In the genomic region with DNA sequence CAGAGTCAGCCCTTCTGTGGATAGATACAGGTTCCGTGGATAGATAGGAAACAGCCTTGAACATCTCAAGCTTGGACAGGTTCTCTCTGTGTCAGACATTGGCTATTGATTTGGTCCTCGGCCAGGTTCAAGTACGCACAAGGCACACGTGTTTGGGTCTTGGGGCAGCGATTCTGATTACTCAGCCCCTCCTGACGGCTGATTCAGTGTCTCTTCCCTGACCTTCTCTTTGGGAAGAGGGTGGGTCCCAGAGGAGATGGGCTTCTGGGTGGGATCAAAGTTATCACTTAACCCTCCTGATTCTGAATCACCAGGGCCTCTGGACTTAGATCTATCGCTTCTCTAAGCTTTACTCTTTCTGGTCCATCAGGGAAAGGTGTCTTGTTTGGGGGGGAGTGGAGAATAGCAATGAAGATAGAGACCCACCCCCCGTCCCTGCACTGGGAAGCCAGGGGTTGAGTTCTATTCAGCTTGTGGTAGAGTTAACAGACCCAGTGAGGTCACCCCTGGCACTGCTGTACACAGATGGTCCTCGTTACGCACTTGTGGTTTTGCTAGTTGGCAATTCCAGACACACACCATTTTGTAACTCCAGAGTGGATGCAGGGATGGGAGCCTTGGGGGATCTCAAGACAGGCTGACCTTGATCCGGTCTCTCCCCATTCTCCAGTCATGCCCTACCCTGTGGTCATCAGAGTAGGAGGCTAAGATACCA, we compare ENCODE assay signal across 24 mouse cellular contexts. TPM values are rescaled to one million over a fixed set of nuclear protein-coding genes. Genes with fewer than 3 reads are reported as not detected.
A peak's percentile ranks its signal among the peaks of the same experiment; 100 is the strongest.
DNase-seq lines count a peak whose midpoint lies in the region; ATAC-seq lines count a peak whose summit lies in the region.
"Had no signal": no experiment of that assay in that cellular context is flagged by ENCODE, and none has a peak within 500 bp of the region (broad histone marks: within the 10 kb centered on the region; RNA-seq: fewer than 3 reads in every experiment).

No protein-coding gene starts in this region.

- no peak for ATAC-seq in intestine, embryonic 16.5 days
- ATAC-seq in intestine, embryonic 15.5 days, result no peak
- peak; percentile 45 for ATAC-seq in embryonic facial prominence, embryonic 14.5 days (ENCODE audit: low read depth)
- peak; percentile 17; the same call in 1 of the 2 replicates for ATAC-seq in limb, embryonic 15.5 days (ENCODE audit: insufficient number of reproducible peaks, low FRiP score, low TSS enrichment, low read depth)
- ATAC-seq: forebrain, embryonic 15.5 days; inflammation-experienced regulatory T-cells, adult 6 months had no signal

- no peaks in the 10 kb centered on the region for H3K36me3 ChIP-seq in intestine, embryonic 16.5 days (ENCODE audit: control insufficient read depth, insufficient read depth, low read length)
- H3K36me3 ChIP-seq in intestine, embryonic 15.5 days, result peaks cover 3% of the 10 kb centered on the region; the same call in 1 of the 2 replicates
- H3K36me3 ChIP-seq in embryonic facial prominence, embryonic 14.5 days (ENCODE audit: control insufficient read depth, insufficient read depth, low read length), result peaks cover 87% of the 10 kb centered on the region
- peaks cover 83% of the 10 kb centered on the region for H3K36me3 ChIP-seq in limb, embryonic 15.5 days
- H3K36me3 ChIP-seq: forebrain, embryonic 15.5 days; liver, embryonic 13.5 days had no signal

- H3K9ac ChIP-seq in intestine, embryonic 16.5 days (ENCODE audit: low read depth, low read length), result no peak overlapping the region
- H3K9ac ChIP-seq in intestine, embryonic 15.5 days, result no peak overlapping the region
- H3K9ac ChIP-seq in embryonic facial prominence, embryonic 14.5 days (ENCODE audit: low read depth, low read length), result no peak overlapping the region
- no peak overlapping the region for H3K9ac ChIP-seq in limb, embryonic 15.5 days
- H3K9ac ChIP-seq: forebrain, embryonic 15.5 days; hindbrain, embryonic 12.5 days; liver, embryonic 13.5 days; lung, embryonic 14.5 days had no signal

- 69% methylated on average over 11 of the region's 11 CpGs for WGBS in intestine, embryonic 16.5 days
- WGBS in intestine, embryonic 15.5 days, result 68% methylated on average over 11 of the region's 11 CpGs
- WGBS in embryonic facial prominence, embryonic 14.5 days, result 71% methylated on average over 11 of the region's 11 CpGs
- WGBS in limb, embryonic 15.5 days, result 73% methylated on average over 11 of the region's 11 CpGs

- H3K27me3 ChIP-seq in intestine, embryonic 16.5 days (replicated peaks; ENCODE audit: control insufficient read depth, insufficient read depth, low read length), result no peaks in the 10 kb centered on the region
- H3K27me3 ChIP-seq in intestine, embryonic 15.5 days (replicated peaks), result no peaks in the 10 kb centered on the region
- no peaks in the 10 kb centered on the region for H3K27me3 ChIP-seq in embryonic facial prominence, embryonic 14.5 days (replicated peaks; ENCODE audit: control insufficient read depth, insufficient read depth, low read length)
- H3K27me3 ChIP-seq in limb, embryonic 15.5 days, result no peaks in the 10 kb centered on the region
- H3K27me3 ChIP-seq: CH12.LX; forebrain, embryonic 15.5 days; hindbrain, embryonic 12.5 days; liver, embryonic 13.5 days had no signal

- no peak overlapping the region for H3K4me3 ChIP-seq in intestine, embryonic 16.5 days (ENCODE audit: low read length)
- H3K4me3 ChIP-seq in intestine, embryonic 15.5 days (replicated peaks), result no peak overlapping the region
- no peak overlapping the region for H3K4me3 ChIP-seq in embryonic facial prominence, embryonic 14.5 days (ENCODE audit: low read depth, low read length)
- no peak overlapping the region for H3K4me3 ChIP-seq in limb, embryonic 15.5 days
- H3K4me3 ChIP-seq: forebrain, embryonic 15.5 days; heart, embryonic 10.5 days; hindbrain, embryonic 12.5 days; liver, embryonic 13.5 days; midbrain, embryonic 10.5 days had no signal

- H3K9me3 ChIP-seq in intestine, embryonic 16.5 days (ENCODE audit: control insufficient read depth, low read length), result no peaks in the 10 kb centered on the region
- H3K9me3 ChIP-seq in intestine, embryonic 15.5 days, result no peaks in the 10 kb centered on the region
- no peaks in the 10 kb centered on the region for H3K9me3 ChIP-seq in embryonic facial prominence, embryonic 14.5 days (ENCODE audit: control insufficient read depth, low read length)
- no peaks in the 10 kb centered on the region for H3K9me3 ChIP-seq in limb, embryonic 15.5 days
- H3K9me3 ChIP-seq: forebrain, embryonic 15.5 days; heart, embryonic 10.5 days; hindbrain, embryonic 12.5 days; liver, embryonic 13.5 days; midbrain, embryonic 10.5 days had no signal

- H3K4me1 ChIP-seq in intestine, embryonic 16.5 days (ENCODE audit: control insufficient read depth, insufficient read depth, low read length), result 0 out of 2 replicates have a peak, but pooled peaks cover 4% of the 10 kb centered on the region
- no peaks in the 10 kb centered on the region for H3K4me1 ChIP-seq in intestine, embryonic 15.5 days (replicated peaks)
- peaks cover 5% of the 10 kb centered on the region; the same call in 1 of the 2 replicates for H3K4me1 ChIP-seq in embryonic facial prominence, embryonic 14.5 days (ENCODE audit: control insufficient read depth, insufficient read depth, low read length)
- peaks cover 6% of the 10 kb centered on the region for H3K4me1 ChIP-seq in limb, embryonic 15.5 days
- H3K4me1 ChIP-seq: forebrain, embryonic 15.5 days; heart, embryonic 10.5 days; hindbrain, embryonic 12.5 days; liver, embryonic 13.5 days; midbrain, embryonic 10.5 days had no signal

- no peak overlapping the region for H3K4me2 ChIP-seq in intestine, embryonic 16.5 days (ENCODE audit: low read depth, low read length)
- no peak overlapping the region for H3K4me2 ChIP-seq in intestine, embryonic 15.5 days (replicated peaks)
- H3K4me2 ChIP-seq in embryonic facial prominence, embryonic 14.5 days (ENCODE audit: low read depth, low read length), result no peak overlapping the region
- no peak overlapping the region for H3K4me2 ChIP-seq in limb, embryonic 15.5 days
- H3K4me2 ChIP-seq: forebrain, embryonic 15.5 days; hindbrain, embryonic 12.5 days; liver, embryonic 13.5 days; lung, embryonic 14.5 days had no signal

- peak overlapping the region; percentile 54; the same call in 1 of the 2 replicates for H3K27ac ChIP-seq in intestine, embryonic 16.5 days (ENCODE audit: low read length)
- H3K27ac ChIP-seq in intestine, embryonic 15.5 days, result no peak overlapping the region
- 0 out of 2 replicates have a peak overlapping the region, but pooled peaks have one; percentile 21 for H3K27ac ChIP-seq in embryonic facial prominence, embryonic 14.5 days (replicated peaks; ENCODE audit: low read depth, low read length)
- no peak overlapping the region for H3K27ac ChIP-seq in limb, embryonic 15.5 days
- H3K27ac ChIP-seq: forebrain, embryonic 15.5 days; heart, embryonic 10.5 days; hindbrain, embryonic 12.5 days; liver, embryonic 13.5 days; macrophage; midbrain, embryonic 10.5 days had no signal

- peak; percentile 34 for DNase-seq in adrenal gland, adult 8-10 months
- DNase-seq in adrenal gland, postnatal 10 days, result no peak
- DNase-seq in embryonic facial prominence, embryonic 14.5 days (ENCODE audit: low spot score), result peak; percentile 77
- no peak for DNase-seq in frontal cortex, postnatal 36 days (ENCODE audit: low spot score in 2 of 2)
- no peak for DNase-seq in thymus, postnatal 10 days (ENCODE audit: low spot score in 2 of 2)
- DNase-seq: cerebellum, postnatal 10 days; heart, postnatal 14 days; kidney, adult 9 months; kidney, postnatal 25 days; liver, embryonic 13.5 days; retina, postnatal 1 day; thymus, postnatal 25 days had no signal

RNA-seq across cellular contexts. Expression of gene Mmp2, which starts 7.9 kb away (rescaled TPM):
- total RNA-seq in adrenal gland, adult 8-10 months (2022), result 10 to 100 TPM; 17.9 to 57.2 (median 28.4) TPM
- 10 to 100 TPM; 88.3 to 93.5 TPM for total RNA-seq in adrenal gland, postnatal 10 days (2021)
- 136 and 137 TPM in 2 replicates for polyA plus RNA-seq in intestine, embryonic 16.5 days (2015; fragmentation: Nextera tagmentation; extraction: Ambion mirVana)
- 150 and 159 TPM in 2 replicates for polyA plus RNA-seq in intestine, embryonic 15.5 days (2015; fragmentation: Nextera tagmentation; extraction: Ambion mirVana)
- 330 and 352 TPM in 2 replicates for polyA plus RNA-seq in embryonic facial prominence, embryonic 14.5 days (2014; fragmentation: Nextera tagmentation; extraction: Ambion mirVana)
- 288 and 295 TPM in 2 replicates for polyA plus RNA-seq in limb, embryonic 15.5 days (2015; fragmentation: Nextera tagmentation; extraction: Ambion mirVana)
- total RNA-seq: CH12.LX, MEL had no signal
- polyA plus RNA-seq: inflammation-experienced regulatory T-cells, adult 6 months had no signal

RNA-seq across cellular contexts. Expression of gene Lpcat2, which starts 20.2 kb away (rescaled TPM):
- total RNA-seq in adrenal gland, adult 8-10 months (2022), result 10 to 100 TPM in 2 of 4 experiments, 1 to 10 TPM in 2; 2.8 to 21.3 (median 11.3) TPM
- total RNA-seq in adrenal gland, postnatal 10 days (2021), result 1 to 10 TPM; 2.5 to 2.6 TPM
- 5.7 and 6.8 TPM in 2 replicates for polyA plus RNA-seq in intestine, embryonic 16.5 days (2015; fragmentation: Nextera tagmentation; extraction: Ambion mirVana)
- 6.7 and 6.8 TPM in 2 replicates for polyA plus RNA-seq in intestine, embryonic 15.5 days (2015; fragmentation: Nextera tagmentation; extraction: Ambion mirVana)
- 10.2 and 14.1 TPM in 2 replicates for polyA plus RNA-seq in embryonic facial prominence, embryonic 14.5 days (2014; fragmentation: Nextera tagmentation; extraction: Ambion mirVana)
- 12.7 and 14.7 TPM in 2 replicates for polyA plus RNA-seq in limb, embryonic 15.5 days (2015; fragmentation: Nextera tagmentation; extraction: Ambion mirVana)
- total RNA-seq: CH12.LX had no signal

Comparison
In these comparisons a context has a peak if more than half of its experiments do, and no peak if none do; other contexts are left out.
1. DNase-seq: peak in adrenal gland, adult 8-10 months (single experiment) and embryonic facial prominence, embryonic 14.5 days (single experiment); none in adrenal gland, postnatal 10 days (single experiment), frontal cortex, postnatal 36 days (0 of 2) and thymus, postnatal 10 days (0 of 2).
2. H3K27ac ChIP-seq: peak in intestine, embryonic 16.5 days (single experiment) and embryonic facial prominence, embryonic 14.5 days (single experiment); none in intestine, embryonic 15.5 days (single experiment) and limb, embryonic 15.5 days (single experiment).
3. ATAC-seq: peak in embryonic facial prominence, embryonic 14.5 days (single experiment) and limb, embryonic 15.5 days (single experiment); none in intestine, embryonic 16.5 days (single experiment) and intestine, embryonic 15.5 days (single experiment).